Mouse (Mus musculus) c-Kit-positive CD71-negative TER-119-negative erythroid progenitor cells, embryonic 14.5 days (primary cell): Measurements from ENCODE around the gene Itgb4.
A peak's percentile ranks its signal among the peaks of the same experiment; 100 is the strongest.

Source experiments
- DNase-seq: peaks from one replicate; pipeline ENCODE4 v3.0.0-alpha.2; 2013; ENCODE audit warnings: low read depth

The Itgb4 gene

GRCm38 (mm10) chr11:116028177-116028865, 53.8 kb downstream of the Itgb4 start:
- no peak for DNase-seq

- DNase-seq = no peak
Measured at GRCm38 (mm10) chr11:116029086-116029865, 54.8 kb downstream of the Itgb4 start.

DNA sequence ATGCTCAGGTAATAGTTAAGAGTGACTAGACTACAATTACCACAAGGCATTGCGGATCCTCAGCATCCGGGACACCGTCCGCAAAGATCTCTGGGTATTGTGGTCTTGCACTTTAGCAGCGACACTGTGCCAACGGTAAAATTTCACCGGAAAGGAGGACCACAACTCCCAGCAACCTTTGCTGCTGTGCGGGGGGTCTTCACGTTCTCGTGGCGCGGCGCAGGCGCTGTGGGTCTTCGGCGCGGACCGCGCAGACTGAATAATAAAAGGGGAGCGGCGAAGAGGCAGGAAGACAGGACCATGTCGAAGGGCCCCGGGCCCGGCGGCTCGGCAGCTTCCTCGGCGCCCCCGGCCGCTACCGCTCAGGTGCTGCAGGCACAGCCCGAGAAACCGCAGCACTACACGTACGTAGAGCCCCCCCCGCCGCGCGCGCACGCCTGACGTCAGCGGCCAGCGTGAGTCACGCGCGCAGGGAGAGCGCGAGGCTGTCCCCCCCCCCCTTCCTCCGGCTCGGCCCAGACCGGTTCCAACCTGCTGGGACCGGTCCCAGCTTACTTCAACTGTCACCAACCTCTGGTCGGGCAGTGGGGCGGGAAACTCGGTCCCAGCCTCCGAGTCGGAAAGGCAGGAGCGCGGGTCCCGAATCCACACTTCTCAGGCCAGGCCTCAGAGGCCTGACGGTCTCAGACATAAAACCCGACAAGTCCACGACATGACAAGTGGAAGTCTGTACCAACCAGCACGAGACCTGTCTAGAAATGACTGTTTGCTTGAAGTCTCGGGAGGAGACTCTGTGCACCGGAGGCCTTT, 55.8 kb downstream of the Itgb4 start, which contains the start of gene Unk:
Gene Unk (plus strand): TSS at position 235 of the 810 bp plus-strand sequence.
- DNase-seq = peak; percentile 93

- DNase-seq = no peak
Measured at GRCm38 (mm10) chr11:116030898-116031845, 56.7 kb downstream of the Itgb4 start.

DNA sequence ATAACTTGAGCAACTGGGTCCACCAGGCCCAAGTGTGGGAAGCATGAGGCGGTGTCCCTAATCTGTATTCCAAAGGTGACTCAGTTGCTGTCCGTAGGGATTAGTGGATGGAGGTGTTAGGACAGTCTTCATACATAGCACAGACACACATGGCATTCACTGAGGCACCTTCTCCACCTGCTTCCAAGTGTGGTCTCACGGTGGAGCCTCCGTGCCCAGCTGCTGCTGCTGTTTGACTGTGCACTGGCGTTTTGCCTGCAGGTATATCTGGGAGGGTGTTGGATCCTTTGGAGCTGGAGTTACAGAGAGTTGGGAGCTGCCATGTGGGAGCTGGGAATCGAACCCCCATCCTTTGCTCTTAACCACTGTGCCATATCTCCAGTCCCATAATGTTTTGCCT, 60.1 kb downstream of the Itgb4 start:
- DNase-seq = no peak

DNA sequence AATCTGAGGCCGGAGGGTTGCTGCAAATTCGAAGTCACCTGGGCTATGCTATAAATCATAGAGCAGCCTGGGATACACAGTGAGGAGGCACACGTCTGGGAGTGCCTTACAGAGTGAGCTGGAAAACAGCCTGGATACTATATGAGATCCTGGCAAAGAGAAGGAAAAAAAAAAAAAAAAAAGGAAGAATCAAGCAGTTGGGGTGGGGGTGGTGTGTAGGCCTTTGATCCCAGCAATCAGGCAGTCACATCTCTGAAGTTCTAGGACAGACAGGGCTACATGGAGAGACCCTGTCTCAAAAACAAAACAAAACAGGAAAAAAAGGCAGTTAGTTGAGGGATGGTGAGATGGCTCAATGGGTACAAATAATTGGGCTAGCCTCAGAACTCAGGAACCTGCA, 62.2 kb downstream of the Itgb4 start:
- DNase-seq = no peak

DNA sequence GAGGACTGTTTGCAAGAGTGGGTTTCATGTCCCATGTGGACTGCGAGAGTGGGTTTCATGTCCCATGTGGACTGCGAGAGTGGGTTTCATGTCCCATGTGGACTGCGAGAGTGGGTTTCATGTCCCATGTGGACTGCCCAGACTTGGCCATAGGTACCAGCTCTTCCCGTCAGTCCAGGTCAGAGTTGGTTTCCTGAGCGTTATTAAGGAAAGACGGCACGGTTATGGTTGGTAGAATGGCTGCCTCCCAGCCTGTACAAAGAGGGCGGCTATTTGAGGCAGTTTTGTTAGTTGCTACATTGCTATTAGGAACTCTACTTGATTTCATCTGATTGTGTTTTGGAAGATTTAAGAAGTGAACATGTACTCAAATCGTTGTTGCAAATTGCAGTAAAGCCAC, 63.3 kb downstream of the Itgb4 start:
- no peak for DNase-seq

DNA sequence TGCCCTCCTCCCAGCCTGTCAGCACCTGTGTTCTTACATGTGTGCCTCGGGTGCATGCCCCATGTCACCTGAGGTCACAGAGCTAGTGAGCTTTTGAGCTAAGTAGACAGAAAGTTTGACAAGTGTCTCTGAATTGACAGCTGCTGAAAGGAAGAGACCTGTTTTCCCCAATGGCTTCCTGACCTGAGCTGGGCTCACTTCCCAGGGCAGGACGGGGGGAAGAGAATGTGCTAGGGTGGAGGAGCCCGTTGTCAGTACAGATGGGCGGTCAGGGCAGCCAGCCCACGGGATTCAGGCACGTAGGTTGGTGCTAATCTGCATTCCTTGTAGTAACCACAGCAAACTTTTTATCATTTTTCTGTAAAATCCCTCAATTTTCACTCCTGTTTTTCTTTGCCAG, 66.1 kb downstream of the Itgb4 start:
- DNase-seq = no peak

DNA sequence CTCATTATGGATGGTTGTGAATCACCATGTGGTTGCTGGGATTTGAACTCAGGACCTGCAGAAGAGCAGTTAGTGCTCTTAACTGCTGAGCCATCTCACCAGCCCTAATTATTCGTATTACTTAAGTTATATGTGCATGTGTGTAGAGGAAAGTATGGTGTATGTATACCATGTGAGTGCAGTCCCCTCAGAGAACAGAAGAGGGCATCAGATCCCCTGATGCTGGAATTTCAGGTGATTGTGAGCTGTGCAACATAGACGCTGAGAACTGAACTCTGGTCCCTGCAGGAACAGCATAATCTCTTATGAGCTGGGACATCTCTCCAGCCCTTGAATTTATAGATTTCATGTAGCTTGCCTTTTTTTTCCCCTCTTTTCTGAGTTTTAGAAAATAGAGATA, 67.3 kb downstream of the Itgb4 start:
- no peak for DNase-seq

GRCm38 (mm10) chr11:116042372-116043138, 68.0 kb downstream of the Itgb4 start:
- DNase-seq = no peak

- DNase-seq = no peak
Measured at GRCm38 (mm10) chr11:116043286-116043685, 68.8 kb downstream of the Itgb4 start.

GRCm38 (mm10) chr11:116045173-116045572, 70.7 kb downstream of the Itgb4 start:
- DNase-seq = no peak

GRCm38 (mm10) chr11:116049610-116050009, 75.1 kb downstream of the Itgb4 start:
- no peak for DNase-seq

GRCm38 (mm10) chr11:116050196-116050595, 75.7 kb downstream of the Itgb4 start:
- no peak for DNase-seq

DNA sequence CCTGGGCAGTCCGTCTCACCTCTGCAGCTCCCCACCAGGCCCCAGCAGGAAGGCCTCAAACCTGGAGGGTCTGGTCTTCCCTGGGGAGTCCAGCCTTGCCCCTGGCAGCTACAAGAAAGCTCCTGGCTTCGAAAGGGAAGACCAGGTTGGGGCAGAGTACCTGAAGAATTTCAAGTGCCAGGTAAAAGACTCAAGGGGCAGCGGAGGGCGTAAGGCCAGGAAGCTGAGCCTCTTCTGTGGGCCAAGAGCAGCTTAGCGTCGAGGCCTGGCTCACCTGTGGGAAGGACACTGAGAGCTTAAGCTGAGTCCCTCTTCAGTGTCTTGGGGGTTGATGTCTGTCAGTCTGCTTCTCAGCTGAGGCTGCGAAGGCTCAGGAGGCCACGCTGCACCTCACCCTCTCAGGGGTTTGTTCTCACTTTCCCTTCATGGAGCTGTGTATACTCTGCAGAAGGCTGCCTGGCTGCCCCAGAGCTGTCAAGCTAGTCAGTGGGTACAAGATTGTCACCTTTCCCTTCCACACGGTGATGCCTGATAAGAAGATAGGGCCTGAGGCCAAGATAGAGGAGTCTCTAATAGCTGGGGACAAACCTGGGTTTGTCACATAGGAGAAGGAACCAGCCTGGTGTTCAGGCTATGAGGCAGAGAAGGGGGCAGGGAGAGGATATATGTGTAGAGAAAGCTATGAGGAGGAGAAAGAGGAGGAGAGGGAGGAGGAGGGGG, 79.2 kb downstream of the Itgb4 start:
- no peak for DNase-seq

DNA sequence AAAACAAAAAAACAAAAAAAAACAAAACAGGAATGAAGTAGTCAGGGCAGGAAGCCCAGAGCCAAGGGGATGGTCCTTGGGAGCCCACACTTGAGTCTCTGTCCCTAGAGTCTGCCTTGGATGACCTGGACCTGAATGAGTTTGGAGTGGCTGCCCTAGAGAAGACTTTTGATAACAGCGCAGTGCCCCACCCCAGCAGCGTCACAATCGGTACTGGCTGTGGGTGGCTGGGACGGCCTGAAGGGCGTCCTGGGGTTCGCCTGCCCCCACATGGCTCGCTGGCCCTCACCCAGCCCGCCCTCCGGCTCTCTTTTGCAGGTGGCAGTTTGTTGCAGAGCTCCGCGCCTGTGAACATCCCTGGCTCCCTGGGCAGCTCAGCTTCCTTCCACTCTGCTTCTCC, 81.4 kb downstream of the Itgb4 start:
- no peak for DNase-seq

GRCm38 (mm10) chr11:116057237-116057881, 82.8 kb downstream of the Itgb4 start:
- no peak for DNase-seq
